Mouse (Mus musculus) megakaryocyte progenitor cell, adult 5-6 weeks (primary cell): ENCODE measurements at regions not wholly inside any gene's neighbourhood (a gene's known extent, or its start where the extent isn't known, plus 50 kb on each side); places are given as distances from the start of the nearest gene placed in this dataset.
"Not testable (repeated sequence)": the region's sequence is repeated elsewhere in the genome, so short reads cannot be mapped to it uniquely, and the experiment has no call there.

Experiments
- ATAC-seq: replicated peaks from 2 replicates; pipeline ENCODE4 v1.8.0; 2016; ENCODE audit warnings: mild to moderate bottlenecking, moderate TSS enrichment, inconsistent platforms; ENCODE audit not compliant: poor library complexity

DNA sequence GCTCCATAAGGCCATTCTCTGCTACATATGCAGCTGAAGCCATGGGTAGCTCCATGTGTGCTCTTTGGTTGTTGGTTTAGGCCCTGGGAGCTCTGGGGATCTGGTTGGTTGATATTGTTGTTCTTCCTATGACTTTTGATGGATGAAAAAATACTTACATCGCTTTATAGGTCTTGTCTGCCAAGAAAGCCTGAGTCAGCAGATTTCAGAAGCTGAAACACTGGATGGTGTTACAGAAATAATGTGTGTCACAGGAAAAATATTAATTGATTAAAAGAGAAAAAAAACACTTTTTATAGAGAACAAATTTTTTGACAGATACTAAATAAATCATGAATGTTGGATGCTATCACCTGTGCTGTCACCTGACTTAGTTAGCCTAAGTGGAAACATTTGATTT is 52.4 kb upstream of the Plxna2 start:
- no peak for ATAC-seq

DNA sequence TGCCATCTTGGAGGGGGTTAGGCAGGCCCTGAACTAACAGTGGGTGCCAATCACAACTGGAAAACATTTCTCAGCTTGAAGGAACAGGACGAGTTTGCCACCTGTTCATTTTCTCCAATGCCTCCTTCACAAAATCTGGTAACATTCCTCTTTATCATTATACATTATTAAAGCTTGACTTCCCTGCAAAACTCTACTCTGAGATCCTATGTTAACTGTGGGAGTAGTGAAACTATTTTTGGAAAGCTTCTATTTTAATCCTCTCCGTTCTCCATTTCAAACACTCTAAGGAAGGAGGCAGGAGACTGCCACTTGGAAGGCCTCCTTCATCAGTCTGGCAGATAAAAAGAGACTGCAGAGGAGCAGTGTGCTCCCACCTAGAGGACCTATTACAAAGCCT is 54.1 kb upstream of the Plxna2 start:
- no peak for ATAC-seq

GRCm38 (mm10) chr1:194561098-194561497 is 56.9 kb upstream of the Plxna2 start:
- no peak for ATAC-seq

DNA sequence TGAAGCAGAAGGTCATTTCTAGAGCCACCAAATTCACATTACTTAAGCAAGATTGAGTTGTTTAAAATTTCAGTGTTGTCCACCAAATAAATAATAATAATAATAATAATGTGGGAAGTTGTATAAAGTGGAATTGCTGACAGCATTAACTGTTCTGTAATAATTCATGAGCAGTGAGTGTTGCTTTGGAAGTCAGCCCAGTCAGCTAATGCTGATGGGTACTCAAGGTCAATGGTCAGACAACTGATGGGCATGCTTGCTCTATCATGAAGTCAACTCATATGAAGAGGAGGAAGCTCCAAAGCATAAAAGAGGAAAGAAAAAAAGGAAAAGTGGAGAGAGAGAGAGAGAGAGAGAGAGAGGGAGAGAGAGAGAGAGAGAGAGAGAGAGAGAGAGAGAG is 69.4 kb upstream of the Plxna2 start:
- no peak for ATAC-seq

- no peak for ATAC-seq
Measured at GRCm38 (mm10) chr1:194548243-194548642, 69.8 kb upstream of the Plxna2 start.

GRCm38 (mm10) chr1:194540923-194541322 is 77.1 kb upstream of the Plxna2 start:
- ATAC-seq: no peak

GRCm38 (mm10) chr1:194527342-194528165 is 90.5 kb upstream of the Plxna2 start:
- no peak for ATAC-seq

DNA sequence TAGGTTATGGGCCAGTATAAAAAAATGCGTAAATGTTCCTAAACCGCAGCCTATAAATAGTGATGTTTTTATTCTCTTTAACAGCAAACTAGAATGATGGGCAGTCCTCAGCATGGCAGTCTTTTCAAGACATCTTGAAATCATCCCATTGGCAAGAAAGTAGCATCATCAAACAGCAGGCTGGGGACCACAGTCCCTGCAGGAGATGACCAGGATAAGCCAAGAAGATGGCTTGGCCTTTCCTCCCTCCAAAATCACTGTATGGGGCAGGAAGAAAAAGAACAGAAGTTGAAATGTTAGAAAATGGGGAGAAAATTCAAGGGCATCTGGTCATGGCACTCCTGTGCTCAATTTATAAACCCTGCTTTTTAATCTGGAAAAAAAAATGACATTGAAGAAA is 93.0 kb upstream of the Plxna2 start:
- ATAC-seq: no peak

GRCm38 (mm10) chr1:194521216-194521615 is 96.8 kb upstream of the Plxna2 start:
- ATAC-seq: no peak

GRCm38 (mm10) chr1:194519509-194520220 is 98.4 kb upstream of the Plxna2 start:
- no peak for ATAC-seq

GRCm38 (mm10) chr1:194516136-194516535 is 101.9 kb upstream of the Plxna2 start:
- no peak for ATAC-seq

GRCm38 (mm10) chr1:194508314-194508713 is 109.7 kb upstream of the Plxna2 start:
- no peak for ATAC-seq

GRCm38 (mm10) chr1:194505826-194506225 is 112.2 kb upstream of the Plxna2 start:
- no peak for ATAC-seq

DNA sequence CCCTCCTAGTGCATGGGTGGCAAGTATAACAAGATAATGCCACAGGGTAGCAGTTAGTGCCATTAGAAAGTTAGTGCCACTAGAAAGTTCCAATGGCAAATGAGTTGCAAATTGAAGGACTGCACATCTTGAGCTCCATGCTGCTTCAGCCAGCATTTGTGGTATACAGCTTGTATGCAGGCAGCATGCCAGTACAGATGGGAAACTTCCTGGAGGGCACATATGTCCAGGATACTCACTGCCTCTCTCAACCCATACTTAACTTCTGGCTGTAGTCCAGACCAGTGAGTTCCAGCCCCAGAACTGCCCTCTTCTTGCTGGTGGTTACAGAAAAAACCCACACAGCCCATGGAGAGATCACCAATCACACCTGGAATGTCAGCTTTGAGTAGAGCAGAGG is 113.8 kb upstream of the Plxna2 start:
- no peak for ATAC-seq

GRCm38 (mm10) chr1:194503517-194503916 is 114.5 kb upstream of the Plxna2 start:
- ATAC-seq: no peak

DNA sequence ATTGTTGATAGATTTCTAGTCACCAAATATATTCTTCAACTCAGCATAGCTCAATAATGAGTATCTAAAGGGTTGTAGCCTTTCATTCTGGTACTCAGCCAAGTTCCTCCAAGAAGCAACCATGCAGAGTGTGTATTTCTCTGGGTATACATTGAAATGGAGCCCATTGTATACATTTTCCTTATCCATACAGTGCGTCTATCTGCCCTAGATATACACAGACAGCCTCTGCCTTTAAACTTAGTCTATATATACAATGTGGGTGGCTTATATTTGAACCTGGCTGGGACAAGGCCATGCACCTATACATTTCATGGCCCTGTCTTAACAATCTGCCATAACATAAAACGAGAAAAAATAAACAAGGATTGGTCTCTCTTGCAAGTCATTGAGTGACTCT is 121.6 kb upstream of the Plxna2 start:
- ATAC-seq: no peak

DNA sequence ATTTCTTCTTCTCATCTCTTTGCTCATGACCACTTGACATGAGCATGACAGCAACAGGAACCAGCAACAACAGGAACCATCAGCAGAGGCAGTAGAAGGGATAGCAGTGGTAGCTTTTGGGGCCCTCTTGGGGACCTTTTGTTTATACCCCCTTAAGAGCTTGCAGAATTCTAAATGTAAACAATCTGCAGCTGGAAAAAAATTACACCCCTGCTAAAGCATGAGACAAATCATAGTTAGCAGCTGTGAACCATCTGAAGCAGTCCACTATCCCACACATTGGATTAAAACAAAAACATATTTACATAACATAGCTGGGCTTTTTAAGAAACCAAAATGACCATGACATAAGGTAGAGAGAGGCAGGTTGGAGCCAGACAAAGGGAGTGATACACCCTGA is 126.9 kb upstream of the Plxna2 start:
- no peak for ATAC-seq

DNA sequence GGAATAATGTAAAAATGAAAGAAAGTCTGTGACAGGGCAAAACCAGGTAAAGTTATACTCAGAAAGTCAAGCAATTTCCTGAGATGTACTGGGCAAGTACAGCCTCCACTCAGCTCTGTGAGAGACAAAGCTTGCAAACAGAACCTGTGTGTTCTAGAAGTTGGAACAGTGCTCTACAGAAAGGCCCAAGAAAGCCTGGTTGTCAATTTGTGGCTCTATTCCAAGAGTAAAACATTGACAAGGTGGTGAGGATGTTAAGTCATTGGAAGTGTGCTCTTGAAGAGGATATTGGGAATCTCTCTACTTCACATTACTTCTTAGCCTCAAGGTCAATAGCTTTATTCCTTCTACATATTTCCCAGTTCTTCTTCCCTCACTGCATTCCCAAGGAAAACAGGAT is 129.9 kb upstream of the Plxna2 start:
- ATAC-seq: no peak

DNA sequence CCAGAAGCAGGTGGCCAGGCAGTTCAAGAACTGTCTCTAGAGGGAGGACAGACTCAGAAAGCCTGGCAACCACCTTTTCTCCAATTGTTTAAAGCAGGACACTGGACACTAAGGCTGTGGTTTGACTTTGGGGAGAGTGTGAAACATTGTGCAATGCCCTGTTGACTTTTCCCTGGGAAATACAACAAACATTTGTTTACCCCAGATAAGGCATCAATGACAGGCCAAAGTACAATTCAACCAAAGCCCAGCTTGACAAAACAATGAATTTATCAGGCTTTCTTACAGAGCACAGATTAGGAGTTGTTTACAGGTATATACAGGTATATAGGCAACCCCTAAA is 135.3 kb upstream of the Plxna2 start:
- no peak for ATAC-seq

- ATAC-seq: peak; percentile 73
Measured at GRCm38 (mm10) chr1:194482001-194482716, 135.9 kb upstream of the Plxna2 start.

DNA sequence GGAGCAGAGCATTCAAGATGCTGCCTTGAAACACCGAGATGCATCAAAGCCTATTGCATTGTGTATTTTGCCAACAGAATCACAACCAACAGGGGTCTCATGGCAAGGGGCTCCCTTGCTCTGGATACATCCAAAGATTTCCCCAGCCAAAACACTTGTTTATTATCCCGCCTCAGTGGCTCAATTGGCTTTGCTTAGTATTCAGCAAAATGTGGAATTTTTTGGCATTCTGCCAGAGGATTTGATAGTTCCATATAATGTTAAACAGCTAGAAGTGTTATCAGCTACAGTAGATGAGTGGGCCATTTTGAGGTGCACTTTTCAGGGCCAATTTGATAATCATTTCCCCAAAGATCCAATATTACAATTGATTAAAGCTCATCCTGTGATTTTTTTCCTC is 146.7 kb upstream of the Plxna2 start:
- ATAC-seq: not testable (repeated sequence)

DNA sequence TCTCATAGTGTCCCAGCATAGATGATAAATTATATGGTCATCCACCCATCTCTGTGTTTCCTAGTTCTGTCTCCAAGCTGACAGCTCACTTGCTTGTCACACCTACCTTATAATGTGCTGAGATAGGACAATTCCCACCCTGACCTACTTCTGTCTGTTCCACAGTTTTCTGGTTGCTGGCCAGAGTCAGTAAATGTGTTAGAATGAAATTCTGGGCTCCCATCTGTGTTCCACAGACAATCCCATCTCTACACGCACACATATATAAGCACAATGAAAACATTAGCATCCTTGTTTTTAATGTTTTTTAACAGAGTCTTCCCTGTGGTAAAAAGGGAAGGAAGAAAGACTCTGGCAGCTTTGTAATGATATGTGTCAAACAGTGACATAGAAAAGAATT is 165.5 kb upstream of the Plxna2 start:
- ATAC-seq: no peak
